Mouse (Mus musculus): ENCODE results near the gene Atg5. TPM values are rescaled to one million over a fixed set of nuclear protein-coding genes. Genes with fewer than 3 reads are reported as not detected.
"Not testable (repeated sequence)": the region's sequence is repeated elsewhere in the genome, so short reads cannot be mapped to it uniquely, and the experiment has no call there.

The Atg5 gene
- 53.2 and 57.9 TPM in 2 replicates for polyA plus RNA-seq (2016; fragmentation: Nextera tagmentation; extraction: Ambion mirVana)

- peak; percentile 100 for DNase-seq (ENCODE audit: low spot score)
- peak within 1 kb of the TSS; percentile 95 for H3K27ac ChIP-seq (replicated peaks)
- H3K4me1 ChIP-seq, result peaks cover 36% of the 10 kb centered on the region
- H3K27me3 ChIP-seq (replicated peaks; ENCODE audit: low read depth, poor library complexity, severe bottlenecking), result no peaks in the 10 kb centered on the region
- H3K9me3 ChIP-seq, result no peaks in the 10 kb centered on the region
- no peaks in the 10 kb centered on the region for H3K36me3 ChIP-seq (replicated peaks)
- under 1% methylated on average over 63 of the region's 63 CpGs for WGBS
- peak within 1 kb of the TSS; percentile 95 for H3K4me3 ChIP-seq
These were observed at the start of gene Atg5 for GRCm38 (mm10) chr10:44268145-44268860. Atg5 (plus strand) TSS chr10:44268358.

- not testable (repeated sequence) for DNase-seq (ENCODE audit: low spot score)
These were observed 49.1 kb upstream of the Atg5 start for GRCm38 (mm10) chr10:44219073-44219472.

DNA sequence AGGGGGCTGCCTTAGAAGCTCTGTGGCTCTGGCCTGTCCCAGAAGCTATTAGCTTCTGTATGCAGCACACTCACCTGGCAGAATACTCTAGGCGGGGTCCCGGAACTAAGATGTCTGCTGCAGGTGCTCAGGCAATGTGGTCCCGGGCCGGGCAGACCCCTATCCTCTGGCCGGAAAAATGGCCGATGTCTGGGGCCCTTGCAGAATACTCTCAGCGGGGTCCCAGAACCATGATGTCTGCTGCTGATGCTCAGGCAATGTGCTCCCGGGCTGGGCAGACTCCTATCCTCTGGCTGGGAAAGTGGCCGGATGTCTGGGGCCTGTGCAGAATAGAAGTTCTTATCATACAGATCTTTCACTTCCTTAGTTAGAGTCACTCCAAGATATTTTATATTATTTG is 43.8 kb upstream of the Atg5 start:
- no peaks in the 10 kb centered on the region for H3K27me3 ChIP-seq (replicated peaks; ENCODE audit: low read depth, poor library complexity, severe bottlenecking)
- H3K27ac ChIP-seq (replicated peaks), result no peak overlapping the region
- H3K9me3 ChIP-seq, result peaks cover 6% of the 10 kb centered on the region
- no peaks in the 10 kb centered on the region for H3K36me3 ChIP-seq (replicated peaks)
- H3K4me3 ChIP-seq, result no peak overlapping the region
- no peaks in the 10 kb centered on the region for H3K4me1 ChIP-seq
- no peak for DNase-seq (ENCODE audit: low spot score)
- WGBS, result 95% methylated on average over 9 of the region's 9 CpGs

More at GRCm38 (mm10) chr10:44219073-44219472, 49.1 kb upstream of the Atg5 start:
- H3K27me3 ChIP-seq (replicated peaks; ENCODE audit: low read depth, poor library complexity, severe bottlenecking); H3K36me3 ChIP-seq (replicated peaks); H3K4me3 ChIP-seq; H3K27ac ChIP-seq (replicated peaks); H3K9me3 ChIP-seq; H3K4me1 ChIP-seq: not testable (repeated sequence)
- WGBS, result 10% methylated on average over 2 of the region's 2 CpGs

GRCm38 (mm10) chr10:44233351-44233750 is 34.8 kb upstream of the Atg5 start:
- not testable (repeated sequence) for H3K4me1 ChIP-seq; H3K9me3 ChIP-seq; DNase-seq (ENCODE audit: low spot score); H3K27me3 ChIP-seq (replicated peaks; ENCODE audit: low read depth, poor library complexity, severe bottlenecking); H3K4me3 ChIP-seq; H3K27ac ChIP-seq (replicated peaks); H3K36me3 ChIP-seq (replicated peaks)
- WGBS, result 9% methylated on average over 1 of the region's 1 CpGs

- H3K27ac ChIP-seq (replicated peaks); H3K4me3 ChIP-seq; H3K36me3 ChIP-seq (replicated peaks); DNase-seq (ENCODE audit: low spot score); H3K27me3 ChIP-seq (replicated peaks; ENCODE audit: low read depth, poor library complexity, severe bottlenecking); H3K9me3 ChIP-seq; H3K4me1 ChIP-seq: not testable (repeated sequence)
- 39% methylated on average over 7 of the region's 7 CpGs for WGBS
These were observed 32.9 kb upstream of the Atg5 start for GRCm38 (mm10) chr10:44235298-44235697.

GRCm38 (mm10) chr10:44256624-44257023 is 11.5 kb upstream of the Atg5 start:
- H3K27ac ChIP-seq (replicated peaks), result no peak overlapping the region
- H3K4me1 ChIP-seq, result no peaks in the 10 kb centered on the region
- H3K36me3 ChIP-seq (replicated peaks), result no peaks in the 10 kb centered on the region
- no peak overlapping the region for H3K4me3 ChIP-seq
- no peaks in the 10 kb centered on the region for H3K27me3 ChIP-seq (replicated peaks; ENCODE audit: low read depth, poor library complexity, severe bottlenecking)
- WGBS, result 41% methylated on average over 7 of the region's 7 CpGs
- no peaks in the 10 kb centered on the region for H3K9me3 ChIP-seq
- DNase-seq (ENCODE audit: low spot score), result no peak

- DNase-seq (ENCODE audit: low spot score), result peak; percentile 28
- no peak overlapping the region for H3K4me3 ChIP-seq
- 60% methylated on average over 3 of the region's 3 CpGs for WGBS
- H3K27ac ChIP-seq (replicated peaks), result peak overlapping the region; percentile 48
- H3K36me3 ChIP-seq (replicated peaks), result no peaks in the 10 kb centered on the region
- H3K27me3 ChIP-seq (replicated peaks; ENCODE audit: low read depth, poor library complexity, severe bottlenecking), result no peaks in the 10 kb centered on the region
- no peaks in the 10 kb centered on the region for H3K9me3 ChIP-seq
- H3K4me1 ChIP-seq, result peaks cover 36% of the 10 kb centered on the region
These were observed 2.3 kb upstream of the Atg5 start for GRCm38 (mm10) chr10:44265835-44266234.

DNA sequence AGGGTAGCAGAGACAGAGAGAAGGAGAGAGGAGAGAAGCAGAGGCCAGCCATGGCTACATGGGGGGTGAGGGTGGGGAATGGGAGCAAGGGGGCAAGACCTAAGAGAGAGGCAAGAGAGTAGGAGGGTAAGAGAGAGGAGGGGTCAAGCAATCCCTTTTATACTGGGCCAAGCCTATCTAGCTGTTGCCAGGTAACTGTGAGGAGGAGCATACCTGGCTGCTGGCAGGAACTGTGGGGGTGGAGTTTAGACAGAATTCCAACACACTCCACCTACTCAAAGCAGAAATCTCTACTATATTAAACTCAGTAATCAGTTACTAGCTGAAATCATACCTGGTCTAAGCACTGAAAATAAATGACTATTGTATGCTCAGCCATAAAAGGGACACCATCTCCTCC is 1.6 kb upstream of the Atg5 start:
- DNase-seq (ENCODE audit: low spot score), result no peak
- H3K36me3 ChIP-seq (replicated peaks), result no peaks in the 10 kb centered on the region
- H3K27me3 ChIP-seq (replicated peaks; ENCODE audit: low read depth, poor library complexity, severe bottlenecking), result no peaks in the 10 kb centered on the region
- no peak overlapping the region for H3K27ac ChIP-seq (replicated peaks)
- no peaks in the 10 kb centered on the region for H3K9me3 ChIP-seq
- peak overlapping the region; percentile 95 for H3K4me3 ChIP-seq
- H3K4me1 ChIP-seq, result peaks cover 36% of the 10 kb centered on the region

DNA sequence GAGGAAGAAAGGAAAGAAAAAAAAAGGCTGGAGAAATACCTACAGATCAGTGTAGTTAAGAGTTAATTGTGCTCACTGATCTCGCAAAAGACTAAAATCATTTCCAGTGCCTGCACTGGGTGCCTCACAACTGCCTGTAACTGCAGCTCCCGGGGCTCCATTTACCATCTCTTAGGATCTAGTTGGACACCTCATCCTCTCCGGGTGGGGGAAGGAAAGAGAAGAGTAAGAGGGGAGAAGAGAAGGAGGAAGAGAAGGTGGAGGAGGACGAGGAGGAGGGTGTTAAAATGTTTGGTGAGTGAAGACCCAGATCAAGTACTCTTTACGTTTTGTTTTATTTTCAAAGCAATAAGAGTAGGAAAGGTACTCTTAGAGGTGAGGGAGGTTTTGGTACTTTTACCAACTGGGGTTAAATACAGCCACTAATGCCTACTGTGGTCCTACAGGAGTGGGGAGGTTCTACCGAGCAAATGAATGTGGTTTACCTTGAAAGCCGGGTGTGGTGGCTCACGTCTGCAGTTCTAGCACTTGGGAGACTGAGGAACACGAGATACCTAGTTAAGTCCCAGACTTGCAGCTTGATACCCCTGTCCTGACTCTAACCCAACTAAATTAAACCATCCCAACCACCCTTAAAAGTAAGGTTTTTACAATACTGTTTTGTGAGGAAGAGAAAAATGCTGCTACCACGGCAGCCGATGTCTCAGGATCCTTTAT is 574 bp upstream of the Atg5 start:
- H3K27me3 ChIP-seq (replicated peaks; ENCODE audit: low read depth, poor library complexity, severe bottlenecking), result no peaks in the 10 kb centered on the region
- peaks cover 36% of the 10 kb centered on the region for H3K4me1 ChIP-seq
- no peak for DNase-seq (ENCODE audit: low spot score)
- H3K4me3 ChIP-seq, result peak overlapping the region; percentile 95
- 15% methylated on average over 11 of the region's 11 CpGs for WGBS
- H3K9me3 ChIP-seq, result no peaks in the 10 kb centered on the region
- no peaks in the 10 kb centered on the region for H3K36me3 ChIP-seq (replicated peaks)
- H3K27ac ChIP-seq (replicated peaks), result peak overlapping the region; percentile 95

DNA sequence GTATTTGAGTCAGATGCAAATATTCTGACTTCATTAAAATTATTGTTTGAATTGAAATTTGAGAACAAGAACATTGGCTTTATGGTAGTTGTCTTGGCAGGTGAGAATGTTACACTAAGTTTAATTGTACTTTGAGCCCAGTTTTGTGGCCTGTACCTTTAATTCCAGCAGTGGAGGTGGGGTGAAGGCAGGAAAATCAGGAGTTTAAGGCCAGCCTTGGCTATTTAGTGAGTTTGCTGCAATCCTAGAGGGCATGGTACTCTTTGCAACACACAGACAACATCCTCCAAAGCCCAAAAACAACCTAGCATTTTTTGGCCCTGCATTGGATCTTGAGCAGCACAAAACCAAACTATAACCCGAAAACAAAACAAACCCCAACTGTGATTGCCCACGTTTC is 1.1 kb downstream of the Atg5 start:
- no peaks in the 10 kb centered on the region for H3K36me3 ChIP-seq (replicated peaks)
- no peaks in the 10 kb centered on the region for H3K9me3 ChIP-seq
- no peak overlapping the region for H3K27ac ChIP-seq (replicated peaks)
- no peaks in the 10 kb centered on the region for H3K27me3 ChIP-seq (replicated peaks; ENCODE audit: low read depth, poor library complexity, severe bottlenecking)
- DNase-seq (ENCODE audit: low spot score), result no peak
- H3K4me1 ChIP-seq, result peaks cover 36% of the 10 kb centered on the region
- 75% methylated on average over 2 of the region's 2 CpGs for WGBS
- H3K4me3 ChIP-seq, result peak overlapping the region; percentile 95

DNA sequence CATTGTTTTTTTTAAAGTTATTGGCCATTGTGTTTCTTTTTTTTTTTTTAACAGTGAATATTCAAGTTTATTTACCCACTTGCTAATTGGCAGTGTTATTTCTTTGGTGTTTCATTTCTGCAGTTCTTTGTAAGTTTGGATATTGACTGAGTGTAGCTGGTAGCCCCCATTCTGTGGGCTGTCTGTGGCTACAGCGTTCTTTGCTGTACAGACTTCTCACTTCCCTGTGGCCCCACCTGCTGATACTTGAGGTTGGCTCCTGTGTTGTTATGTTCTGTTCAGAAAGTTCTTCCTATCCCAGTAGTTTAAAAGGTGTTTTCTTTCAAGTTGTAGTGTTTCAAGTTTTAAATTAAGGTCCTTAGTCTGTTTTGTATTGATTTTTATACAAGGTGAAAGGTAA is 14.2 kb downstream of the Atg5 start:
- H3K4me1 ChIP-seq, result no peaks in the 10 kb centered on the region
- H3K36me3 ChIP-seq (replicated peaks), result peaks cover 13% of the 10 kb centered on the region
- no peak for DNase-seq (ENCODE audit: low spot score)
- H3K4me3 ChIP-seq, result no peak overlapping the region
- H3K27ac ChIP-seq (replicated peaks), result no peak overlapping the region
- no peaks in the 10 kb centered on the region for H3K9me3 ChIP-seq
- H3K27me3 ChIP-seq (replicated peaks; ENCODE audit: low read depth, poor library complexity, severe bottlenecking), result no peaks in the 10 kb centered on the region
- WGBS, result 92% methylated on average over 1 of the region's 1 CpGs

- 84% methylated on average over 1 of the region's 1 CpGs for WGBS
- no peaks in the 10 kb centered on the region for H3K9me3 ChIP-seq
- H3K4me1 ChIP-seq, result no peaks in the 10 kb centered on the region
- H3K36me3 ChIP-seq (replicated peaks), result peaks cover 36% of the 10 kb centered on the region
- no peak overlapping the region for H3K27ac ChIP-seq (replicated peaks)
- H3K4me3 ChIP-seq, result no peak overlapping the region
- DNase-seq (ENCODE audit: low spot score), result no peak
- H3K27me3 ChIP-seq (replicated peaks; ENCODE audit: low read depth, poor library complexity, severe bottlenecking), result no peaks in the 10 kb centered on the region
These were observed 16.9 kb downstream of the Atg5 start for GRCm38 (mm10) chr10:44285106-44285505.

GRCm38 (mm10) chr10:44285935-44286334 is 17.8 kb downstream of the Atg5 start:
- H3K4me1 ChIP-seq, result no peaks in the 10 kb centered on the region
- WGBS, result 92% methylated on average over 4 of the region's 4 CpGs
- H3K9me3 ChIP-seq, result no peaks in the 10 kb centered on the region
- peaks cover 44% of the 10 kb centered on the region for H3K36me3 ChIP-seq (replicated peaks)
- no peak for DNase-seq (ENCODE audit: low spot score)
- no peak overlapping the region for H3K27ac ChIP-seq (replicated peaks)
- H3K27me3 ChIP-seq (replicated peaks; ENCODE audit: low read depth, poor library complexity, severe bottlenecking), result no peaks in the 10 kb centered on the region
- no peak overlapping the region for H3K4me3 ChIP-seq

Data from embryonic facial prominence, embryonic 10.5 days (tissue).